Mouse (Mus musculus) ES-E14 (cell line): Measurements from ENCODE around the gene Olfr12. TPM values are rescaled to one million over a fixed set of nuclear protein-coding genes. Genes with fewer than 3 reads are reported as not detected.

Experiments
- DNase-seq: peaks from one replicate; pipeline ENCODE4 v3.0.0-alpha.2; 2013; ENCODE audit warnings: low read depth, low spot score
- H3K27ac ChIP-seq: 2 replicates; pipeline ENCODE4 v1.5.1; 2012; ENCODE audit warnings: low read depth, mild to moderate bottlenecking, low read length, moderate library complexity, mixed read lengths; ENCODE audit not compliant: poor library complexity, insufficient read depth, severe bottlenecking
- H3K36me3 ChIP-seq: 2 replicates; pipeline ENCODE4 v1.6.1; 2012; ENCODE audit warnings: mild to moderate bottlenecking, low read length, moderate library complexity, mixed read lengths; ENCODE audit not compliant: control insufficient read depth, poor library complexity, insufficient read depth, severe bottlenecking
- H3K4me1 ChIP-seq, 2 experiments: fragments of 150-350 bp in 1 of 2; sonication (generic) in 1 of 2; 2 replicates each; pipeline ENCODE4 v1.6.1; 2012; ENCODE audit warnings: low read length in 2 of 2, mild to moderate bottlenecking in 1 of 2, mixed read lengths in 1 of 2; ENCODE audit not compliant: control insufficient read depth in 2 of 2, insufficient read depth in 2 of 2, poor library complexity in 1 of 2
- H3K4me3 ChIP-seq, 2 experiments: fragments of 150-350 bp in 1 of 2; sonication (generic) in 1 of 2; 2 replicates each; pipeline ENCODE4 v1.5.1; 2012; ENCODE audit warnings: low read length in 2 of 2, low read depth in 1 of 2, mild to moderate bottlenecking in 1 of 2, mixed read lengths in 1 of 2; ENCODE audit not compliant: insufficient read depth in 1 of 2, poor library complexity in 1 of 2, severe bottlenecking in 1 of 2
- H3K9ac ChIP-seq: 2 replicates; pipeline ENCODE4 v1.6.1; 2012; ENCODE audit warnings: low read depth, mild to moderate bottlenecking, low read length, mixed read lengths; ENCODE audit not compliant: poor library complexity, insufficient read depth, severe bottlenecking
- H3K9me3 ChIP-seq: fragments of 150-350 bp; sonication (generic); 2 replicates; pipeline ENCODE4 v1.6.1; 2012; ENCODE audit warnings: low read depth, mild to moderate bottlenecking, low read length; ENCODE audit not compliant: control insufficient read depth, insufficient read depth
- CHD2 ChIP-seq: IDR thresholded peaks from 2 replicates; pipeline ENCODE4 v1.6.1; 2014; ENCODE audit warnings: mild to moderate bottlenecking, low read depth, low read length, inconsistent platforms
- HCFC1 ChIP-seq: IDR thresholded peaks from 2 replicates; pipeline ENCODE4 v1.6.1; 2012; ENCODE audit warnings: low read length, inconsistent platforms, borderline replicate concordance; ENCODE audit not compliant: insufficient read depth
- MAFK ChIP-seq: IDR thresholded peaks from 2 replicates; pipeline ENCODE4 v1.6.1; 2014; ENCODE audit warnings: mild to moderate bottlenecking, low read depth, low read length, inconsistent platforms; ENCODE audit not compliant: insufficient read depth
- ZC3H11A ChIP-seq: IDR thresholded peaks from 2 replicates; pipeline ENCODE4 v1.6.1; 2012; ENCODE audit warnings: low read depth, mild to moderate bottlenecking, inconsistent platforms, low read length, borderline replicate concordance
- ZNF384 ChIP-seq: IDR thresholded peaks from 2 replicates; pipeline ENCODE4 v1.6.1; 2012; ENCODE audit warnings: low read depth, low read length, inconsistent platforms
- in situ Hi-C, 2 experiments: fragments of 600-800 bp; cut with MboI; formaldehyde crosslinking; loops; one replicate each; pipeline ENCODE4 v1.15.1; 2025; ENCODE audit warnings: low sequenced_read_pairs in 2 of 2, inconsistent platforms in 1 of 2; ENCODE audit not compliant: unreplicated experiment in 2 of 2
- total RNA-seq: library from RNA; depleted of rRNA; stranded (reverse); fragments of 300-350 nt; gene quantifications from 2 replicates; pipeline ENCODE4 v1.2.3, GENCODE M21; 2012

The Olfr12 gene
- total RNA-seq, 1 experiment = 0.22 TPM

GRCm38 (mm10) chr1:92633726-92634125 is 16.1 kb downstream of the Olfr12 start:
- Histone ChIP-seq H3K4me1 (no peaks in the 10 kb centered on the region), H3K36me3 (peaks cover 12% of the 10 kb centered on the region), H3K9ac (no peak overlapping the region), H3K27ac (no peak overlapping the region), H3K9me3 (no peaks in the 10 kb centered on the region), H3K4me3 (no peak overlapping the region)
- TF ChIP-seq ZC3H11A (no peak), CHD2 (no peak), MAFK (no peak)
- DNase-seq = no peak
- in situ Hi-C loops = no loop called here

- no peak overlapping the region for H3K27ac ChIP-seq
- no peak overlapping the region for H3K9ac ChIP-seq
- no peak for DNase-seq
- no peak overlapping the region for H3K4me3 ChIP-seq
- in situ Hi-C loops = no loop called here
- H3K36me3 ChIP-seq = peaks cover 12% of the 10 kb centered on the region
- no peaks in the 10 kb centered on the region for H3K9me3 ChIP-seq
- no peaks in the 10 kb centered on the region for H3K4me1 ChIP-seq
- no peak for TF ChIP-seq CHD2
- TF ChIP-seq ZC3H11A = no peak
- TF ChIP-seq MAFK = no peak
Measured at GRCm38 (mm10) chr1:92634569-92634968, 17.0 kb downstream of the Olfr12 start.

GRCm38 (mm10) chr1:92634976-92635599 is 17.5 kb downstream of the Olfr12 start:
- DNase-seq = no peak
- TF ChIP-seq ZC3H11A (no peak), CHD2 (no peak), ZNF384 (no peak), HCFC1 (no peak), MAFK (no peak)
- H3K4me1 ChIP-seq = no peaks in the 10 kb centered on the region
- peaks cover 12% of the 10 kb centered on the region for H3K36me3 ChIP-seq
- no peak overlapping the region for H3K27ac ChIP-seq
- no peak overlapping the region for H3K4me3 ChIP-seq
- in situ Hi-C loops = no loop called here
- no peaks in the 10 kb centered on the region for H3K9me3 ChIP-seq
- no peak overlapping the region for H3K9ac ChIP-seq

- in situ Hi-C loops = no loop called here
- H3K4me3 ChIP-seq = no peak overlapping the region
- H3K9me3 ChIP-seq = no peaks in the 10 kb centered on the region
- no peak overlapping the region for H3K27ac ChIP-seq
- TF ChIP-seq ZC3H11A (no peak), MAFK (no peak), ZNF384 (no peak), CHD2 (no peak), HCFC1 (no peak)
- no peak overlapping the region for H3K9ac ChIP-seq
- no peaks in the 10 kb centered on the region for H3K4me1 ChIP-seq
- H3K36me3 ChIP-seq = peaks cover 12% of the 10 kb centered on the region
- DNase-seq = no peak
Measured at GRCm38 (mm10) chr1:92636015-92636414, 18.4 kb downstream of the Olfr12 start.

GRCm38 (mm10) chr1:92636676-92637075 is 19.1 kb downstream of the Olfr12 start:
- Histone ChIP-seq H3K9ac (no peak overlapping the region), H3K27ac (no peak overlapping the region), H3K9me3 (no peaks in the 10 kb centered on the region), H3K4me3 (no peak overlapping the region), H3K4me1 (no peaks in the 10 kb centered on the region), H3K36me3 (peaks cover 12% of the 10 kb centered on the region)
- TF ChIP-seq CHD2 (no peak), ZNF384 (no peak), HCFC1 (no peak), ZC3H11A (no peak), MAFK (no peak)
- DNase-seq = no peak
- in situ Hi-C loops = no loop called here
